Mouse (Mus musculus): ENCODE measurements around the gene Eif2a. TPM values are rescaled to one million over a fixed set of nuclear protein-coding genes. Genes with fewer than 3 reads are reported as not detected.
A peak's percentile ranks its signal among the peaks of the same experiment; 100 is the strongest.

The Eif2a gene
- polyA plus RNA-seq, 1 experiment from 2014 or later, result 47.1 TPM

- H3K27me3 ChIP-seq, result no peaks in the 10 kb centered on the region
- peak overlapping the region; percentile 90 for H3K9ac ChIP-seq (replicated peaks)
- peak overlapping the region; percentile 89 for H3K27ac ChIP-seq (replicated peaks)
- H3K4me2 ChIP-seq (replicated peaks), result peak overlapping the region; percentile 84
- H3K4me3 ChIP-seq, result peak overlapping the region; percentile 94
- peaks cover 26% of the 10 kb centered on the region for H3K4me1 ChIP-seq
- H3K36me3 ChIP-seq, result peaks cover 28% of the 10 kb centered on the region
- 0% methylated on average over 40 of the region's 40 CpGs for WGBS
- ATAC-seq (replicated peaks), result no peak; the same call in 1 of the 2 replicates
- H3K9me3 ChIP-seq, result no peaks in the 10 kb centered on the region
These were observed 455 bp upstream of the Eif2a start for GRCm38 (mm10) chr3:58525166-58525565.

GRCm38 (mm10) chr3:58526408-58526737 is 752 bp downstream of the Eif2a start:
- Histone ChIP-seq H3K27me3 (no peaks in the 10 kb centered on the region), H3K36me3 (peaks cover 24% of the 10 kb centered on the region), H3K4me3 (peak overlapping the region; percentile 94), H3K9ac (replicated peaks) (peak overlapping the region; percentile 90), H3K4me1 (peaks cover 26% of the 10 kb centered on the region), H3K4me2 (replicated peaks) (peak overlapping the region; percentile 53), H3K9me3 (no peaks in the 10 kb centered on the region), H3K27ac (replicated peaks) (peak overlapping the region; percentile 89)
- WGBS, result 8% methylated on average over 4 of the region's 4 CpGs
- ATAC-seq (replicated peaks), result no peak

- Histone ChIP-seq H3K9ac (replicated peaks) (no peak overlapping the region), H3K36me3 (peaks cover 50% of the 10 kb centered on the region), H3K4me1 (no peaks in the 10 kb centered on the region), H3K4me3 (no peak overlapping the region), H3K4me2 (replicated peaks) (no peak overlapping the region), H3K27ac (replicated peaks) (no peak overlapping the region), H3K9me3 (no peaks in the 10 kb centered on the region), H3K27me3 (no peaks in the 10 kb centered on the region)
- no peak for ATAC-seq (replicated peaks)
- WGBS, result 92% methylated on average over 3 of the region's 3 CpGs
These were observed 11.0 kb downstream of the Eif2a start for GRCm38 (mm10) chr3:58536573-58536972.

- no peak overlapping the region for H3K27ac ChIP-seq (replicated peaks)
- H3K4me1 ChIP-seq, result no peaks in the 10 kb centered on the region
- H3K36me3 ChIP-seq, result peaks cover 73% of the 10 kb centered on the region
- no peak for ATAC-seq (replicated peaks)
- H3K27me3 ChIP-seq, result no peaks in the 10 kb centered on the region
- no peak overlapping the region for H3K4me2 ChIP-seq (replicated peaks)
- no peak overlapping the region for H3K4me3 ChIP-seq
- H3K9me3 ChIP-seq, result no peaks in the 10 kb centered on the region
- 83% methylated on average over 1 of the region's 1 CpGs for WGBS
- H3K9ac ChIP-seq (replicated peaks), result no peak overlapping the region
These were observed 26.6 kb downstream of the Eif2a start for GRCm38 (mm10) chr3:58552001-58552811.

GRCm38 (mm10) chr3:58556649-58557048 is 31.0 kb downstream of the Eif2a start:
- H3K4me2 ChIP-seq (replicated peaks), result no peak overlapping the region
- 84% methylated on average over 7 of the region's 7 CpGs for WGBS
- ATAC-seq (replicated peaks), result no peak
- H3K9ac ChIP-seq (replicated peaks), result no peak overlapping the region
- no peaks in the 10 kb centered on the region for H3K9me3 ChIP-seq
- H3K36me3 ChIP-seq, result peaks cover 57% of the 10 kb centered on the region
- H3K4me1 ChIP-seq, result no peaks in the 10 kb centered on the region
- no peak overlapping the region for H3K27ac ChIP-seq (replicated peaks)
- H3K27me3 ChIP-seq, result no peaks in the 10 kb centered on the region
- no peak overlapping the region for H3K4me3 ChIP-seq

- Histone ChIP-seq H3K36me3 (peaks cover 28% of the 10 kb centered on the region), H3K4me3 (no peak overlapping the region), H3K4me2 (replicated peaks) (no peak overlapping the region), H3K4me1 (no peaks in the 10 kb centered on the region), H3K27ac (replicated peaks) (no peak overlapping the region), H3K9ac (replicated peaks) (no peak overlapping the region), H3K27me3 (no peaks in the 10 kb centered on the region), H3K9me3 (no peaks in the 10 kb centered on the region)
- 32% methylated on average over 2 of the region's 2 CpGs for WGBS
- no peak for ATAC-seq (replicated peaks)
These were observed 34.3 kb downstream of the Eif2a start for GRCm38 (mm10) chr3:58559887-58560286.

- Histone ChIP-seq H3K27ac (replicated peaks) (no peak overlapping the region), H3K9ac (replicated peaks) (no peak overlapping the region), H3K4me2 (replicated peaks) (no peak overlapping the region), H3K9me3 (no peaks in the 10 kb centered on the region), H3K27me3 (no peaks in the 10 kb centered on the region), H3K4me1 (no peaks in the 10 kb centered on the region), H3K36me3 (peaks cover 13% of the 10 kb centered on the region), H3K4me3 (no peak overlapping the region)
- WGBS, result 28% methylated on average over 2 of the region's 2 CpGs
- ATAC-seq (replicated peaks), result no peak
These were observed 35.8 kb downstream of the Eif2a start for GRCm38 (mm10) chr3:58561437-58561836.

GRCm38 (mm10) chr3:58570821-58571220 is 45.2 kb downstream of the Eif2a start:
- no peaks in the 10 kb centered on the region for H3K36me3 ChIP-seq
- no peak overlapping the region for H3K4me2 ChIP-seq (replicated peaks)
- peaks cover under 1% of the 10 kb centered on the region; the same call in 1 of the 2 replicates for H3K4me1 ChIP-seq
- no peaks in the 10 kb centered on the region for H3K9me3 ChIP-seq
- 94% methylated on average over 3 of the region's 3 CpGs for WGBS
- H3K9ac ChIP-seq (replicated peaks), result no peak overlapping the region
- no peak overlapping the region for H3K27ac ChIP-seq (replicated peaks)
- H3K27me3 ChIP-seq, result no peaks in the 10 kb centered on the region
- no peak overlapping the region for H3K4me3 ChIP-seq
- ATAC-seq (replicated peaks), result no peak

GRCm38 (mm10) chr3:58576137-58577066 is 50.8 kb downstream of the Eif2a start, which contains the start of gene Selenot:
Selenot (plus strand) TSS chr3:58576636.
- peak; percentile 95 for ATAC-seq (replicated peaks)
- H3K4me1 ChIP-seq, result peaks cover 18% of the 10 kb centered on the region
- WGBS, result 1% methylated on average over 58 of the region's 59 CpGs
- H3K9ac ChIP-seq (replicated peaks), result peak within 1 kb of the TSS; percentile 97
- no peaks in the 10 kb centered on the region for H3K27me3 ChIP-seq
- H3K9me3 ChIP-seq, result no peaks in the 10 kb centered on the region
- H3K4me3 ChIP-seq, result peak within 1 kb of the TSS; percentile 94
- peak within 1 kb of the TSS; percentile 99 for H3K27ac ChIP-seq (replicated peaks)
- peak within 1 kb of the TSS; percentile 52 for H3K4me2 ChIP-seq (replicated peaks)
- H3K36me3 ChIP-seq, result no peaks in the 10 kb centered on the region

GRCm38 (mm10) chr3:58577067-58577503 is 51.5 kb downstream of the Eif2a start:
- no peaks in the 10 kb centered on the region for H3K27me3 ChIP-seq
- no peaks in the 10 kb centered on the region for H3K36me3 ChIP-seq
- peak overlapping the region; percentile 97 for H3K9ac ChIP-seq (replicated peaks)
- ATAC-seq (replicated peaks), result peak; percentile 85
- 0% methylated on average over 36 of the region's 36 CpGs for WGBS
- no peaks in the 10 kb centered on the region for H3K9me3 ChIP-seq
- peak overlapping the region; percentile 99 for H3K27ac ChIP-seq (replicated peaks)
- H3K4me1 ChIP-seq, result peaks cover 22% of the 10 kb centered on the region
- H3K4me2 ChIP-seq (replicated peaks), result peak overlapping the region; percentile 52
- peak overlapping the region; percentile 94 for H3K4me3 ChIP-seq

- peak overlapping the region; percentile 52 for H3K4me2 ChIP-seq (replicated peaks)
- peak overlapping the region; percentile 94 for H3K4me3 ChIP-seq
- H3K27ac ChIP-seq (replicated peaks), result peak overlapping the region; percentile 99
- H3K27me3 ChIP-seq, result no peaks in the 10 kb centered on the region
- ATAC-seq (replicated peaks), result no peak
- peaks cover 22% of the 10 kb centered on the region for H3K4me1 ChIP-seq
- H3K9me3 ChIP-seq, result no peaks in the 10 kb centered on the region
- WGBS, result 19% methylated on average over 8 of the region's 8 CpGs
- no peaks in the 10 kb centered on the region for H3K36me3 ChIP-seq
- H3K9ac ChIP-seq (replicated peaks), result peak overlapping the region; percentile 97
These were observed 52.0 kb downstream of the Eif2a start for GRCm38 (mm10) chr3:58577506-58578050.

- Histone ChIP-seq H3K9ac (replicated peaks) (no peak overlapping the region), H3K4me2 (replicated peaks) (no peak overlapping the region), H3K4me1 (peaks cover 18% of the 10 kb centered on the region), H3K27ac (replicated peaks) (no peak overlapping the region), H3K27me3 (no peaks in the 10 kb centered on the region), H3K9me3 (no peaks in the 10 kb centered on the region), H3K36me3 (peaks cover 7% of the 10 kb centered on the region; the same call in 1 of the 2 replicates), H3K4me3 (no peak overlapping the region)
- WGBS, result 98% methylated on average over 4 of the region's 4 CpGs
- no peak for ATAC-seq (replicated peaks)
These were observed 55.9 kb downstream of the Eif2a start for GRCm38 (mm10) chr3:58581530-58581929.

All from forebrain, embryonic 15.5 days (tissue).